Mouse (Mus musculus): Measurements from ENCODE around the gene Git2. TPM values are rescaled to one million over a fixed set of nuclear protein-coding genes. Genes with fewer than 3 reads are reported as not detected.

Gene Git2
- total and polyA plus RNA-seq, 2 experiments = 11.0 to 11.8 TPM

GRCm38 (mm10) chr5:114722846-114723245 is 52.5 kb downstream of the Git2 start:
- Histone ChIP-seq H3K79me2 (ENCODE audit: control insufficient read depth, insufficient read depth, low read length) (no peaks in the 10 kb centered on the region), H3K27me3 (ENCODE audit: control insufficient read depth, insufficient read depth, low read length) (no peaks in the 10 kb centered on the region), H3K9ac (ENCODE audit: low read depth, low read length) (no peak overlapping the region), H3K36me3 (ENCODE audit: control insufficient read depth, insufficient read depth, low read length) (0 out of 2 replicates have a peak, but pooled peaks cover 2% of the 10 kb centered on the region), H3K4me1 (ENCODE audit: control insufficient read depth, insufficient read depth, low read length) (no peaks in the 10 kb centered on the region), H3K27ac (replicated peaks; ENCODE audit: insufficient read depth, low read depth, low read length) (no peak overlapping the region), H3K4me3 (ENCODE audit: insufficient read depth, low read depth, low read length) (no peak overlapping the region)
- 94% methylated on average over 13 of the region's 13 CpGs for WGBS
- DNase-seq (ENCODE audit: extremely low read depth, low read depth, low spot score) = no peak
- TF ChIP-seq CTCF (IDR thresholded peaks at IDR 0.05; ENCODE audit: low read depth, low read length) (no peak), POLR2A (IDR thresholded peaks at IDR 0.05; ENCODE audit: extremely low read depth, insufficient read depth, low read length) (no peak)

GRCm38 (mm10) chr5:114721969-114722368 is 53.3 kb downstream of the Git2 start:
- Histone ChIP-seq H3K79me2 (ENCODE audit: control insufficient read depth, insufficient read depth, low read length) (no peaks in the 10 kb centered on the region), H3K36me3 (ENCODE audit: control insufficient read depth, insufficient read depth, low read length) (0 out of 2 replicates have a peak, but pooled peaks cover 2% of the 10 kb centered on the region), H3K4me1 (ENCODE audit: control insufficient read depth, insufficient read depth, low read length) (no peaks in the 10 kb centered on the region), H3K27ac (replicated peaks; ENCODE audit: insufficient read depth, low read depth, low read length) (no peak overlapping the region), H3K27me3 (ENCODE audit: control insufficient read depth, insufficient read depth, low read length) (no peaks in the 10 kb centered on the region), H3K9ac (ENCODE audit: low read depth, low read length) (no peak overlapping the region), H3K4me3 (ENCODE audit: insufficient read depth, low read depth, low read length) (no peak overlapping the region)
- no peak for DNase-seq (ENCODE audit: extremely low read depth, low read depth, low spot score)
- WGBS = 89% methylated on average over 10 of the region's 10 CpGs
- TF ChIP-seq POLR2A (IDR thresholded peaks at IDR 0.05; ENCODE audit: extremely low read depth, insufficient read depth, low read length) = no peak
- TF ChIP-seq CTCF (IDR thresholded peaks at IDR 0.05; ENCODE audit: low read depth, low read length) = no peak

- H3K4me1 ChIP-seq (ENCODE audit: control insufficient read depth, insufficient read depth, low read length) = no peaks in the 10 kb centered on the region
- no peak overlapping the region for H3K9ac ChIP-seq (ENCODE audit: low read depth, low read length)
- H3K79me2 ChIP-seq (ENCODE audit: control insufficient read depth, insufficient read depth, low read length) = no peaks in the 10 kb centered on the region
- no peak overlapping the region for H3K4me3 ChIP-seq (ENCODE audit: insufficient read depth, low read depth, low read length)
- DNase-seq (ENCODE audit: extremely low read depth, low read depth, low spot score) = no peak
- TF ChIP-seq CTCF (IDR thresholded peaks at IDR 0.05; ENCODE audit: low read depth, low read length) (no peak), POLR2A (IDR thresholded peaks at IDR 0.05; ENCODE audit: extremely low read depth, insufficient read depth, low read length) (no peak)
- WGBS = 95% methylated on average over 11 of the region's 11 CpGs
- no peaks in the 10 kb centered on the region for H3K27me3 ChIP-seq (ENCODE audit: control insufficient read depth, insufficient read depth, low read length)
- H3K36me3 ChIP-seq (ENCODE audit: control insufficient read depth, insufficient read depth, low read length) = no peaks in the 10 kb centered on the region
- no peak overlapping the region for H3K27ac ChIP-seq (replicated peaks; ENCODE audit: insufficient read depth, low read depth, low read length)
These were observed 54.5 kb downstream of the Git2 start for GRCm38 (mm10) chr5:114720784-114721183.

GRCm38 (mm10) chr5:114719928-114720270 is 55.4 kb downstream of the Git2 start:
- no peak overlapping the region for H3K27ac ChIP-seq (replicated peaks; ENCODE audit: insufficient read depth, low read depth, low read length)
- no peak for TF ChIP-seq CTCF (IDR thresholded peaks at IDR 0.05; ENCODE audit: low read depth, low read length)
- no peak for TF ChIP-seq POLR2A (IDR thresholded peaks at IDR 0.05; ENCODE audit: extremely low read depth, insufficient read depth, low read length)
- DNase-seq (ENCODE audit: extremely low read depth, low read depth, low spot score) = no peak

GRCm38 (mm10) chr5:114719003-114719927 is 56.1 kb downstream of the Git2 start:
- H3K9ac ChIP-seq (ENCODE audit: low read depth, low read length) = no peak overlapping the region
- no peaks in the 10 kb centered on the region for H3K36me3 ChIP-seq (ENCODE audit: control insufficient read depth, insufficient read depth, low read length)
- H3K4me3 ChIP-seq (ENCODE audit: insufficient read depth, low read depth, low read length) = no peak overlapping the region
- no peaks in the 10 kb centered on the region for H3K79me2 ChIP-seq (ENCODE audit: control insufficient read depth, insufficient read depth, low read length)
- DNase-seq (ENCODE audit: extremely low read depth, low read depth, low spot score) = peak; percentile 60
- H3K4me1 ChIP-seq (ENCODE audit: control insufficient read depth, insufficient read depth, low read length) = no peaks in the 10 kb centered on the region
- WGBS = 65% methylated on average over 20 of the region's 20 CpGs
- no peaks in the 10 kb centered on the region for H3K27me3 ChIP-seq (ENCODE audit: control insufficient read depth, insufficient read depth, low read length)
- TF ChIP-seq POLR2A (IDR thresholded peaks at IDR 0.05; ENCODE audit: extremely low read depth, insufficient read depth, low read length) = no peak
- TF ChIP-seq CTCF (IDR thresholded peaks at IDR 0.05; ENCODE audit: low read depth, low read length) = no peak
- no peak overlapping the region for H3K27ac ChIP-seq (replicated peaks; ENCODE audit: insufficient read depth, low read depth, low read length)

More at GRCm38 (mm10) chr5:114719928-114720270, 55.4 kb downstream of the Git2 start:
- no peaks in the 10 kb centered on the region for H3K36me3 ChIP-seq (ENCODE audit: control insufficient read depth, insufficient read depth, low read length)
- H3K4me1 ChIP-seq (ENCODE audit: control insufficient read depth, insufficient read depth, low read length) = no peaks in the 10 kb centered on the region
- WGBS = 92% methylated on average over 6 of the region's 6 CpGs
- no peaks in the 10 kb centered on the region for H3K27me3 ChIP-seq (ENCODE audit: control insufficient read depth, insufficient read depth, low read length)
- no peaks in the 10 kb centered on the region for H3K79me2 ChIP-seq (ENCODE audit: control insufficient read depth, insufficient read depth, low read length)
- H3K4me3 ChIP-seq (ENCODE audit: insufficient read depth, low read depth, low read length) = no peak overlapping the region
- no peak overlapping the region for H3K9ac ChIP-seq (ENCODE audit: low read depth, low read length)

- DNase-seq (ENCODE audit: extremely low read depth, low read depth, low spot score) = no peak
- no peak overlapping the region for H3K27ac ChIP-seq (replicated peaks; ENCODE audit: insufficient read depth, low read depth, low read length)
- H3K27me3 ChIP-seq (ENCODE audit: control insufficient read depth, insufficient read depth, low read length) = no peaks in the 10 kb centered on the region
- no peaks in the 10 kb centered on the region for H3K79me2 ChIP-seq (ENCODE audit: control insufficient read depth, insufficient read depth, low read length)
- no peaks in the 10 kb centered on the region for H3K4me1 ChIP-seq (ENCODE audit: control insufficient read depth, insufficient read depth, low read length)
- WGBS = 49% methylated on average over 13 of the region's 13 CpGs
- H3K9ac ChIP-seq (ENCODE audit: low read depth, low read length) = no peak overlapping the region
- H3K4me3 ChIP-seq (ENCODE audit: insufficient read depth, low read depth, low read length) = no peak overlapping the region
- TF ChIP-seq POLR2A (IDR thresholded peaks at IDR 0.05; ENCODE audit: extremely low read depth, insufficient read depth, low read length) (no peak), CTCF (IDR thresholded peaks at IDR 0.05; ENCODE audit: low read depth, low read length) (no peak)
- H3K36me3 ChIP-seq (ENCODE audit: control insufficient read depth, insufficient read depth, low read length) = no peaks in the 10 kb centered on the region
These were observed 56.8 kb downstream of the Git2 start for GRCm38 (mm10) chr5:114718483-114718882.

Data from liver, adult 2 months (tissue).